Mouse (Mus musculus) forebrain, postnatal 0 days (tissue): ENCODE data around the gene Tnfaip8l2. TPM values are rescaled to one million over a fixed set of nuclear protein-coding genes. Genes with fewer than 3 reads are reported as not detected.

Experiments
- ATAC-seq: fragments of 200-750 bp; cut with Nextera tagmentation; 2 replicates; pipeline ENCODE4 v1.8.0; 2017; ENCODE audit warnings: mild to moderate bottlenecking, moderate library complexity
- DNase-seq: peaks from one replicate; pipeline ENCODE4 v3.0.0-alpha.2; 2015
- H3K27ac ChIP-seq: fragments of 300-500 bp; sonication (generic); 2 replicates; pipeline ENCODE4 v1.5.1; 2014; ENCODE audit warnings: low read depth, mild to moderate bottlenecking, antibody characterized with exemption, low read length, moderate library complexity, mixed read lengths
- H3K27me3 ChIP-seq: fragments of 300-500 bp; sonication (generic); 2 replicates; pipeline ENCODE4 v1.6.1; 2014; ENCODE audit warnings: mild to moderate bottlenecking, low read length, mixed read lengths; ENCODE audit not compliant: insufficient read depth
- H3K36me3 ChIP-seq: fragments of 300-500 bp; sonication (generic); 2 replicates; pipeline ENCODE4 v1.6.1; 2014; ENCODE audit warnings: mild to moderate bottlenecking, moderate library complexity; ENCODE audit not compliant: insufficient read depth
- H3K4me1 ChIP-seq: fragments of 300-500 bp; sonication (generic); 2 replicates; pipeline ENCODE4 v1.6.1; 2014; ENCODE audit warnings: antibody characterized with exemption; ENCODE audit not compliant: insufficient read depth
- H3K4me2 ChIP-seq: fragments of 300-500 bp; sonication (generic); 2 replicates; pipeline ENCODE4 v1.6.1; 2014; ENCODE audit warnings: low read depth, mild to moderate bottlenecking, moderate library complexity
- H3K4me3 ChIP-seq: fragments of 300-500 bp; sonication (generic); 2 replicates; pipeline ENCODE4 v1.5.1; 2014; ENCODE audit warnings: low read depth, low read length, mixed read lengths
- H3K9ac ChIP-seq: fragments of 300-500 bp; sonication (generic); 2 replicates; pipeline ENCODE4 v1.6.1; 2014; ENCODE audit warnings: mild to moderate bottlenecking
- H3K9me3 ChIP-seq: fragments of 300-500 bp; sonication (generic); 2 replicates; pipeline ENCODE4 v1.6.1; 2016; ENCODE audit warnings: low read length
- CTCF ChIP-seq: sonication (generic); IDR thresholded peaks from 2 replicates; pipeline ENCODE4 v1.5.1; 2016; ENCODE audit warnings: antibody characterized with exemption, control low read depth, low read depth
- whole genome bisulfite sequencing: fragments of 180-500 bp; shearing (Covaris S2); extraction: QIAGEN DNeasy Blood & Tissue Kit; methylation state at CpG from one replicate; pipeline ENCODE4 v1.1.7; 2014; 5-methylcytosine and 5-hydroxymethylcytosine counted together
- polyA plus RNA-seq: library from polyadenylated mRNA; unstranded; fragments of >200 nt; fragmentation: Nextera tagmentation; extraction: Ambion mirVana; gene quantifications from 2 replicates; pipeline ENCODE4 v1.2.1, GENCODE M21; 2015
- total RNA-seq: library from RNA; depleted of rRNA; stranded (reverse); fragments of >200 nt; gene quantifications from 2 replicates; pipeline ENCODE4 v1.2.3, GENCODE M21; 2014

Tnfaip8l2 gene
- total and polyA plus RNA-seq, 2 experiments from 2014 or later, result 1.3 to 3.3 TPM

GRCm38 (mm10) chr3:95177583-95177982, 35.4 kb upstream of the Tnfaip8l2 start:
- no peaks in the 10 kb centered on the region for H3K9me3 ChIP-seq
- no peak overlapping the region for H3K4me2 ChIP-seq
- no peak for DNase-seq
- H3K36me3 ChIP-seq, result peaks cover 10% of the 10 kb centered on the region
- H3K9ac ChIP-seq, result no peak overlapping the region
- 76% methylated on average over 6 of the region's 6 CpGs for WGBS
- H3K27ac ChIP-seq, result no peak overlapping the region
- no peaks in the 10 kb centered on the region for H3K27me3 ChIP-seq
- H3K4me1 ChIP-seq, result no peaks in the 10 kb centered on the region
- ATAC-seq, result no peak
- no peak for TF ChIP-seq CTCF
- H3K4me3 ChIP-seq, result no peak overlapping the region

- no peak overlapping the region for H3K4me2 ChIP-seq
- 0 out of 2 replicates have a peak, but pooled peaks cover 4% of the 10 kb centered on the region for H3K27me3 ChIP-seq
- H3K36me3 ChIP-seq, result peaks cover 21% of the 10 kb centered on the region
- no peaks in the 10 kb centered on the region for H3K9me3 ChIP-seq
- no peak for ATAC-seq
- no peak for DNase-seq
- 55% methylated on average over 3 of the region's 3 CpGs for WGBS
- H3K9ac ChIP-seq, result no peak overlapping the region
- no peak for TF ChIP-seq CTCF
- no peaks in the 10 kb centered on the region for H3K4me1 ChIP-seq
- H3K4me3 ChIP-seq, result no peak overlapping the region
- H3K27ac ChIP-seq, result no peak overlapping the region
These were observed 34.3 kb upstream of the Tnfaip8l2 start for GRCm38 (mm10) chr3:95176500-95176899.

- Histone ChIP-seq H3K36me3 (peaks cover 45% of the 10 kb centered on the region), H3K9me3 (no peaks in the 10 kb centered on the region), H3K4me3 (no peak overlapping the region), H3K27me3 (0 out of 2 replicates have a peak, but pooled peaks cover 6% of the 10 kb centered on the region), H3K4me2 (peak overlapping the region; percentile 42), H3K9ac (no peak overlapping the region), H3K4me1 (no peaks in the 10 kb centered on the region), H3K27ac (no peak overlapping the region)
- peak; percentile 69 for ATAC-seq
- 14% methylated on average over 16 of the region's 16 CpGs for WGBS
- peak; percentile 84 for TF ChIP-seq CTCF
- DNase-seq, result peak; percentile 86
These were observed 31.9 kb upstream of the Tnfaip8l2 start for GRCm38 (mm10) chr3:95174011-95174592.

DNA sequence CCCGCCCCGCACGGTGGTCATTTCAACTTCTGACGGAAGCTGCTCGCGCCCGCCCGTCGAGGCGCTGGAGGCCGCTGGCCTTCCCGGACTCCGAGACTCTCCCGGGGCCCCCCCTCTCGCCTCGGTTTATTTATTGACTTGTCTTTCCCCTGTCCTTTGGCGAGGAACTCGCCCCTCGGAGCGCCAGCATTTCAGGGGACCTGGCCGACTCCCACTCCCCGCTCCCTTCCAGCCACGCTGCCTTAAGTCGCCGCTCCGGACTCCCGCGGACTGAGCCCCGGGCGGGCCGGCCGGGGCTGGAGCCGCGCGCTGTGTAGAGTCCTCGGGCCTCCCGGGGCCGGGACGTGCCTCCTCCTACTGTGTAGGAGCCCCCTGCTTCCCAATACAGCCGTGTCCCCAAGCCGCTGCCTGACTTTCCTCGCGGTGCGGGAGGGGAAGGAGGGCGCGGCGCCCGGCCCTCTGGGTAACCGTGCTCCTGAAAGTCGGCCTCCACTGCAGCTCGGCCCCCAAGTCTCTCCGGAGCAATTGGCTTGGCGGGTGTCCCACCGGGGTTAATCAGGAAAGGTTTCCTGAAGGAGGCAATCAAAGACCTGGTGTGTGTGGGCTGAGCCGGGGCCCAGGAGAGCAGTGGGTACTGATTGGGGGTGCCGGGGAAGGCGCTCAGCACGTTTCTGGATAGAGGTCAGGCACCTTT, 31.2 kb upstream of the Tnfaip8l2 start:
- ATAC-seq, result peak; percentile 14
- H3K27ac ChIP-seq, result 0 out of 2 replicates have a peak overlapping the region, but pooled peaks have one; percentile 4
- H3K36me3 ChIP-seq, result peaks cover 52% of the 10 kb centered on the region
- H3K4me1 ChIP-seq, result no peaks in the 10 kb centered on the region
- H3K9ac ChIP-seq, result 0 out of 2 replicates have a peak overlapping the region, but pooled peaks have one; percentile 25
- TF ChIP-seq CTCF, result no peak
- H3K4me2 ChIP-seq, result peak overlapping the region; percentile 42
- H3K27me3 ChIP-seq, result 0 out of 2 replicates have a peak, but pooled peaks cover 6% of the 10 kb centered on the region
- no peak overlapping the region for H3K4me3 ChIP-seq
- WGBS, result 10% methylated on average over 58 of the region's 58 CpGs
- no peaks in the 10 kb centered on the region for H3K9me3 ChIP-seq
- peak; percentile 57 for DNase-seq

GRCm38 (mm10) chr3:95172526-95173255, 30.5 kb upstream of the Tnfaip8l2 start:
- peak overlapping the region; percentile 42; the same call in 1 of the 2 replicates for H3K4me2 ChIP-seq
- peak; percentile 32 for DNase-seq
- TF ChIP-seq CTCF, result no peak
- 17% methylated on average over 70 of the region's 84 CpGs for WGBS
- no peak for ATAC-seq
- 0 out of 2 replicates have a peak, but pooled peaks cover 6% of the 10 kb centered on the region for H3K27me3 ChIP-seq
- peaks cover 58% of the 10 kb centered on the region for H3K36me3 ChIP-seq
- no peaks in the 10 kb centered on the region for H3K9me3 ChIP-seq
- no peak overlapping the region for H3K9ac ChIP-seq
- H3K4me3 ChIP-seq, result no peak overlapping the region
- H3K4me1 ChIP-seq, result no peaks in the 10 kb centered on the region
- no peak overlapping the region for H3K27ac ChIP-seq

DNA sequence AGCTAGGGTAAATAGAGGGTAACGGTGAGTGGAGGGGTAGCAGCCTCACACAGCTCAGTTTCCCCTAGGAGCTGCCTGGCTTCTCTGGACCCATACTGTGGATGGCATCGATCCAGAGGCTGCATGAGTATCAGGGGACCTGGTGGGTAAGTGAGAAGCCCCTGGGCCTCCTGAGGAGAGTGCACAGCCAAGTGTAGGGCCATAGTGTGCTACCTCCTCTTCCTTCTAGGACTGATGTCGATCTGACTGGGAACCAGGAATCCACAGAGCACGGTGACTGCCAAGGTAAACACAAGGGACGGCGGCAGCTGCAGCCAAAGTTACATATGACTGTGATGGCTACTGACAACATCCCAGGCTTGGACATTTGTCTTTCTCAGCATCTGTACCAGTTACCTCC, 28.9 kb upstream of the Tnfaip8l2 start:
- WGBS, result 79% methylated on average over 6 of the region's 6 CpGs
- Histone ChIP-seq H3K9me3 (no peaks in the 10 kb centered on the region), H3K4me2 (no peak overlapping the region), H3K27ac (no peak overlapping the region), H3K9ac (no peak overlapping the region), H3K27me3 (0 out of 2 replicates have a peak, but pooled peaks cover 6% of the 10 kb centered on the region), H3K4me1 (no peaks in the 10 kb centered on the region), H3K4me3 (no peak overlapping the region), H3K36me3 (peaks cover 71% of the 10 kb centered on the region)
- TF ChIP-seq CTCF, result no peak
- ATAC-seq, result no peak
- DNase-seq, result no peak

- no peak for ATAC-seq
- no peaks in the 10 kb centered on the region for H3K9me3 ChIP-seq
- no peak overlapping the region for H3K27ac ChIP-seq
- H3K4me2 ChIP-seq, result no peak overlapping the region
- peaks cover 82% of the 10 kb centered on the region for H3K36me3 ChIP-seq
- H3K27me3 ChIP-seq, result 0 out of 2 replicates have a peak, but pooled peaks cover 6% of the 10 kb centered on the region
- TF ChIP-seq CTCF, result no peak
- no peak overlapping the region for H3K4me3 ChIP-seq
- no peaks in the 10 kb centered on the region for H3K4me1 ChIP-seq
- no peak for DNase-seq
- no peak overlapping the region for H3K9ac ChIP-seq
- WGBS, result 91% methylated on average over 10 of the region's 10 CpGs
These were observed 27.8 kb upstream of the Tnfaip8l2 start for GRCm38 (mm10) chr3:95169996-95170395.
